Mouse (Mus musculus) CH12F3 (cell line): ENCODE data around the gene Acaca.

ENCODE experiments used
- in situ Hi-C: fragments of 300-500 bp; cut with MboI; formaldehyde crosslinking; loops from 2 replicates; pipeline ENCODE4 v1.14.3; 2020; ENCODE audit warnings: low sequenced_read_pairs

Gene Acaca

GRCm38 (mm10) chr11:84440402-84440801 is 310.9 kb downstream of the Acaca start:
- in situ Hi-C loops, result no loop called here

DNA sequence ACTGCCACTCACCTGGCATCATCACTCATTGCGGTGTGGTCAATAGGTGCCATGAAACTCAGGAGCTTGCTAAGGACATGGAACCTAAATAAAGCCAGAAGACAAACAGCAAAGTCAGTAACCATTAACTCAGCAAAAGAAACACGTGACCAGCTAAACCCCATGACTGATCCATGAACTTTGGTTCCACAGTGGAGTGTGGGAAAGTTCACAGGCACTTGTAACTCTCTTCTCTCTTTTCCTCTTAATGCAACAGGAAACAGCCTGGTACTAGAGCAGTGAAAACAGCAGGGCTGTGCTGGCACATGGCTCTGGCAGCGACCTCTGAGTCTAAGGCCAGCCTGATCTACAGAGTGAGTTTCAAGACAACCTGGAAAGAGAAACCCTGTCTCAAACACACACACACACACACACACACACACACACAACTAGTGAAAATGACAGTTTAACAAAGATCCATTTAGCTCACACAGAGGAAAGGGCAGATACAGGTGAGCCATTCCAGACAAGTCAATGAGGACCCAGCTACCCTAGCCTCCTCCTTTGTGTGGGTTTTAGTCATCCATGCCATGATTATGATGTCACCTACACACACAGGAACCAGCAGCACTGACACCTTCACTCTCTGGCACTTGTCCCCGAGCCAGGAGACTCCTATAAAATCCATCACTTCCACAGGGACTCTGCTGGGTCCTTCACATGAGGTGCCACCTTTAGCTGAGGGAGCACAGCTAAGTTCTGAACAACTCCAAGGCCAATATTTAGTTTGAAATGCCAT is 313.3 kb downstream of the Acaca start:
- in situ Hi-C loops, result no loop called here
